Mouse (Mus musculus) cortical plate, adult 2 months (tissue): ENCODE measurements around the gene Asb11.
A peak's percentile ranks its signal among the peaks of the same experiment; 100 is the strongest.

ENCODE experiments used
- CTCF ChIP-seq: fragments of 200-500 bp; IDR thresholded peaks from 2 replicates; pipeline ENCODE4 v1.5.1; 2011; ENCODE audit warnings: mild to moderate bottlenecking, control low read depth, low read length; ENCODE audit not compliant: insufficient read depth; ENCODE audit errors: extremely low read depth
- POLR2A ChIP-seq: fragments of 200-500 bp; IDR thresholded peaks from 2 replicates; pipeline ENCODE4 v1.6.1; 2011; ENCODE audit warnings: mild to moderate bottlenecking, low read length, control low read depth; ENCODE audit not compliant: insufficient read depth; ENCODE audit errors: extremely low read depth

GRCm38 (mm10) chrX:164419471-164419939, 17.3 kb upstream of the Asb11 start, which contains the start of gene Piga:
- no peak for TF ChIP-seq CTCF
- peak; percentile 62; the same call in 1 of the 2 replicates for TF ChIP-seq POLR2A
